Mouse (Mus musculus) embryonic facial prominence, embryonic 11.5 days (tissue): Measurements from ENCODE around the gene Slc44a1. TPM values are rescaled to one million over a fixed set of nuclear protein-coding genes. Genes with fewer than 3 reads are reported as not detected.

Source experiments
- ATAC-seq: fragments of 200-750 bp; cut with Nextera tagmentation; replicated peaks from 2 replicates; pipeline ENCODE4 v1.8.0; 2017; ENCODE audit warnings: low read depth; ENCODE audit not compliant: insufficient number of reproducible peaks, low FRiP score, low TSS enrichment
- DNase-seq: peaks from one replicate; pipeline ENCODE4 v3.0.0-alpha.2; 2015; ENCODE audit warnings: low spot score
- H3K27ac ChIP-seq: fragments of 300-500 bp; sonication (generic); replicated peaks from 2 replicates; pipeline ENCODE4 v1.5.1; 2014; ENCODE audit warnings: mild to moderate bottlenecking, low read depth, low read length, control low read depth
- H3K27me3 ChIP-seq: fragments of 300-500 bp; sonication (generic); 2 replicates; pipeline ENCODE4 v1.6.1; 2014; ENCODE audit warnings: mild to moderate bottlenecking, low read length, moderate library complexity, mixed read lengths; ENCODE audit not compliant: control insufficient read depth, insufficient read depth
- H3K36me3 ChIP-seq: fragments of 300-500 bp; sonication (generic); replicated peaks from 2 replicates; pipeline ENCODE4 v1.6.1; 2014; ENCODE audit warnings: low read depth, mild to moderate bottlenecking, low read length, moderate library complexity, mixed read lengths; ENCODE audit not compliant: control insufficient read depth, insufficient read depth
- H3K4me1 ChIP-seq: fragments of 300-500 bp; sonication (generic); 2 replicates; pipeline ENCODE4 v1.6.1; 2014; ENCODE audit warnings: low read length, mixed read lengths; ENCODE audit not compliant: control insufficient read depth, insufficient read depth
- H3K4me2 ChIP-seq: fragments of 300-500 bp; sonication (generic); 2 replicates; pipeline ENCODE4 v1.6.1; 2014; ENCODE audit warnings: low read depth, mild to moderate bottlenecking, control low read depth, low read length, moderate library complexity
- H3K4me3 ChIP-seq: fragments of 300-500 bp; sonication (generic); 2 replicates; pipeline ENCODE4 v1.5.1; 2014; ENCODE audit warnings: low read depth, low read length, control low read depth
- H3K9ac ChIP-seq: fragments of 300-500 bp; sonication (generic); replicated peaks from 2 replicates; pipeline ENCODE4 v1.6.1; 2014; ENCODE audit warnings: mild to moderate bottlenecking, control low read depth, low read length
- H3K9me3 ChIP-seq: fragments of 300-500 bp; sonication (generic); replicated peaks from 2 replicates; pipeline ENCODE4 v1.6.1; 2016; ENCODE audit warnings: mild to moderate bottlenecking, low read length, inconsistent platforms, mixed read lengths; ENCODE audit not compliant: control insufficient read depth
- WGBS: fragments of 180-500 bp; shearing (Covaris S2); extraction: QIAGEN DNeasy Blood & Tissue Kit; methylation state at CpG from one replicate; pipeline ENCODE4 v1.1.7; 2014; 5-methylcytosine and 5-hydroxymethylcytosine counted together
- polyA plus RNA-seq: library from polyadenylated mRNA; unstranded; fragments of >200 nt; fragmentation: Nextera tagmentation; extraction: Ambion mirVana; gene quantifications from 2 replicates; pipeline ENCODE4 v1.2.1, GENCODE M21; 2014

Gene Slc44a1
- polyA plus RNA-seq, 1 experiment from 2014 or later = 30.0 TPM

DNA sequence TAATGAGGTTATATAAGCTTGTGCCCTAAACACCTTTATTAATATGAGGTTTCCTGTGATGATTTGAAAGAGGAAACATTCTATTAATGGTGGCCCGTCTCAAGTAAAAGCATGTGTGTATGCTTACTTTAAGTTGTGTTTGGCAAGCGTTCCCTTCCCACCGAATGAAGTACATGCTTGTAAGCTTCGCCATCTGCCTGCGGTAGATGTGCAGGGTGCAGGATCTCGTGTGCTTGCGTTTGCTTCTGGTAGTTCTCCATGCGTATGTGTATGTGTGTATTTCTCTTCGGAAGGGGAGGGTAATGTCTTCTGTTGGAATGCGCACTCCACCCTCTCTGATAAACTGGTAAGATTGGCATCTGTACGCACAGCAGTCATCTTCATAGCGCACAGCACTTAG, 95.6 kb downstream of the Slc44a1 start:
- Histone ChIP-seq H3K4me1 (no peaks in the 10 kb centered on the region), H3K27ac (no peak overlapping the region), H3K27me3 (no peaks in the 10 kb centered on the region), H3K36me3 (no peaks in the 10 kb centered on the region), H3K9ac (no peak overlapping the region), H3K4me3 (no peak overlapping the region), H3K9me3 (no peaks in the 10 kb centered on the region), H3K4me2 (no peak overlapping the region)
- DNase-seq = no peak
- 89% methylated on average over 12 of the region's 12 CpGs for WGBS
- ATAC-seq = no peak

DNA sequence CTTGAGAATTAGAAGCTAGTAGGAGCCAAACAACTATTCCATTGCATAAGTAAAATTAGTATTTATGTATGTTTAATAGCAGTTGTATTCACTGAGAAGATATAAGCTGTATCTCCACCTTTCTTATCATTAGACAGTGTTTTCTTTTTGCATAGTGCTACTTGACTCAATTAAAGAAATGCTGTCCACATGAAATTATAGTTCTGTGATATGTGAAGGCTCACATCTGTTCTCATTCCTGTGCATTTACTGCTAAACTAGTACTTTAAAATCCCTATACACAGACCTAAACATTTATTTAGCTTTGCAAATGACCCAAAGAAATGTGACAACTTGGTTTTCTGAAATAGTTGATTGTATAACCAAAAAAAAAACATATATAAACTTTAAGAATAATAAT, 96.9 kb downstream of the Slc44a1 start:
- Histone ChIP-seq H3K4me3 (no peak overlapping the region), H3K27me3 (no peaks in the 10 kb centered on the region), H3K9me3 (no peaks in the 10 kb centered on the region), H3K27ac (no peak overlapping the region), H3K9ac (no peak overlapping the region), H3K4me2 (no peak overlapping the region), H3K4me1 (no peaks in the 10 kb centered on the region), H3K36me3 (no peaks in the 10 kb centered on the region)
- DNase-seq (no peak), ATAC-seq (no peak)

DNA sequence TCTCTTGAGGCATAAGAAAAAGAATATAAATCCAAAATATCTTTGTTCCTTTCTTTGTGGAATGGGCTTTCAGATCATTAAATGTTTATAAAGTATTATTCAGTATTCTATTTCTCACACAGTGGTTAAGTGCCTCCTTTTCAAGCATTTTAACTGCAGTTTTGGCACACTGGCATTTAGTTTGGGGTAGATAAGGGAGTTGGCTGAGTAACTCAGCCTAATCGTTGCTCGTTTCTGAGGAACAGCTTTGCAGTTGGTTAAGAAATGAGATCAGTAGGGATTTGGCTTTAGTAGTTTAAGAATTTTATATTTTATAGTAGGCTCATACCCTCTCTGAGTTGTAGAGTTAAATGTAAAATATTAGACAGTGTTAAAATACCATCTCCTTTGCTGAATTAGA, 97.3 kb downstream of the Slc44a1 start:
- no peak for DNase-seq
- no peak overlapping the region for H3K9ac ChIP-seq
- no peak for ATAC-seq
- no peaks in the 10 kb centered on the region for H3K4me1 ChIP-seq
- H3K4me2 ChIP-seq = no peak overlapping the region
- no peak overlapping the region for H3K27ac ChIP-seq
- no peaks in the 10 kb centered on the region for H3K9me3 ChIP-seq
- H3K36me3 ChIP-seq = no peaks in the 10 kb centered on the region
- no peaks in the 10 kb centered on the region for H3K27me3 ChIP-seq
- 87% methylated on average over 2 of the region's 2 CpGs for WGBS
- no peak overlapping the region for H3K4me3 ChIP-seq

DNA sequence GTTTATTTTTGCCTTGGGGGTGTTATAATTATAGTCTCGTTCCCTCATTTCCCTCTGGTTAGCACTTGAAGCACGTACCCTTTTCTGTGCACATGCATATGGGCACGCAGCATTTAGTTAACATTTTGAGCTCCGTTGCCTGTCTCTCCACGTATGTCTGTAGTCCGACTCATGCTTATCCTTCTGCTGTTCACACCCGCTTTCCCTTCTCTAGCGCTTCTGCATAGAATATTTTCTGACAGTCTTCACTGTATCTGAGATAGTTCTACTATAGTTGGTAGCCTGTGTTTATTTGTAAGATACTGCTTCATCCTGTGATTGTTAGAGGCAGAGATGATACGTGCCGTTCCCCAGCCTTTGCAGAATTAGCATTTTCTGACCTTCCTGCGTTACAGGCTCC, 98.4 kb downstream of the Slc44a1 start:
- WGBS = 91% methylated on average over 11 of the region's 11 CpGs
- Histone ChIP-seq H3K9ac (no peak overlapping the region), H3K4me3 (no peak overlapping the region), H3K27me3 (no peaks in the 10 kb centered on the region), H3K4me2 (no peak overlapping the region), H3K9me3 (no peaks in the 10 kb centered on the region), H3K4me1 (no peaks in the 10 kb centered on the region), H3K36me3 (no peaks in the 10 kb centered on the region), H3K27ac (no peak overlapping the region)
- ATAC-seq (no peak), DNase-seq (no peak)

DNA sequence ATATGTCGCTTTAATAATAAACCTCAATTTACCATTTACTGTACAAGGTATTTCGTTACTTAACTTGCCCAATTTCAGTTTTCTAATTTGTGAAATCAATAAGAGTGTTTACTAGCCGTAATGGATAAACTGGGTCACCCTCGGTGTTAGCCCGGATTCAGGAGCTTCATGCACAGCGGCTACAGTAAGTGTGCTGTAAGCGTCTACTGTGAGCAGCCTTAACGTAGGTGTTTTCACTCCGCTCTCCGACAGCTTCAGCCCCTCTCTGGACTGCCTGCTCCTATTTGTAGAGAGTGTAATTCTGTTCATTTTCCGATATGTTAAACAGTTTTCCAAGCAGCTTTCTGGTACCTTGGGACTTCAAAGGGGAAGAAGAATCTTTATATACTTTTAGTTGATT, 99.7 kb downstream of the Slc44a1 start:
- H3K4me2 ChIP-seq = no peak overlapping the region
- H3K9ac ChIP-seq = no peak overlapping the region
- 93% methylated on average over 11 of the region's 11 CpGs for WGBS
- H3K9me3 ChIP-seq = no peaks in the 10 kb centered on the region
- H3K27me3 ChIP-seq = no peaks in the 10 kb centered on the region
- no peak overlapping the region for H3K27ac ChIP-seq
- no peaks in the 10 kb centered on the region for H3K4me1 ChIP-seq
- H3K36me3 ChIP-seq = no peaks in the 10 kb centered on the region
- no peak overlapping the region for H3K4me3 ChIP-seq
- ATAC-seq (no peak), DNase-seq (no peak)

DNA sequence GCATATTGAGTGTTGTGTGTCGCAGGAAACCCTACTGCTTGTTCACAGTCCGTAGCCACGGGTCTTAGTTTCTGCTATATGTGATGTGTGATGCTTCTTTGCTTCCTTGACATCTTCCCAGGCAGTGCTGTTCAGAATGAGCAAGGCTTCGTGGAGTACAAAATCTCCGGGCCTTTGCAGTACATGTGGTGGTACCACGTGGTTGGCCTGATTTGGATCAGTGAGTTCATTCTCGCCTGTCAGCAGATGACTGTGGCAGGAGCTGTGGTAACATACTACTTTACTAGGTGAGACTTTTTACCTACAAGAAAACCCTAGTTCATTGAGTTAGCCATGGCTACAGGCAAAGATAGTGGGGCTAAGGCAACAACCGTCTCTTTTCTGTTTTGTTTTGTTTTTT, 103.2 kb downstream of the Slc44a1 start:
- no peak overlapping the region for H3K27ac ChIP-seq
- 86% methylated on average over 8 of the region's 8 CpGs for WGBS

DNA sequence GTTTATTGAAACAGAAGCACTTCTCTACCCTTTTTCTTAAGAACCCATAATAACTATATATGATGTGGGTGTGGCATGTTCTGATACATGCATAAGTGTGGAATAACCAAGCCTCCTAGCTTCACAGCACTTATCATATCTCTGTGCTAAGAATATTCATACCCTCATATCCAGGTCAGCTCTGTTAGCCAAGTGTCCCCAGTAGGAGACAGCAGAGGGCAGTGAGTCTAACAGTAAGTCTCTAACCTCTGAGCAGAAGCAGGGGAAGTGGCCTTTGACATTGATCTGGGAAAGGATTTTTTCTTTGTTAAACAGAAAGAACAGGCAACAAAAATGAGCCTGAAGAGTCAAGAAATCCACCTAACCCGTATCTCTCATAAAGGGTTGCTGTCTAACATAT, 104.7 kb downstream of the Slc44a1 start:
- H3K4me3 ChIP-seq = no peak overlapping the region
- no peak for ATAC-seq
- H3K27me3 ChIP-seq = no peaks in the 10 kb centered on the region
- H3K4me1 ChIP-seq = no peaks in the 10 kb centered on the region
- no peak overlapping the region for H3K27ac ChIP-seq
- H3K36me3 ChIP-seq = no peaks in the 10 kb centered on the region
- no peak for DNase-seq
- no peaks in the 10 kb centered on the region for H3K9me3 ChIP-seq
- WGBS = 80% methylated on average over 1 of the region's 1 CpGs
- no peak overlapping the region for H3K4me2 ChIP-seq
- no peak overlapping the region for H3K9ac ChIP-seq

More for the DNA sequence above, 103.2 kb downstream of the Slc44a1 start:
- Histone ChIP-seq H3K4me1 (no peaks in the 10 kb centered on the region), H3K9me3 (no peaks in the 10 kb centered on the region), H3K9ac (no peak overlapping the region), H3K36me3 (no peaks in the 10 kb centered on the region), H3K4me2 (no peak overlapping the region), H3K27me3 (no peaks in the 10 kb centered on the region), H3K4me3 (no peak overlapping the region)
- ATAC-seq (no peak), DNase-seq (no peak)

DNA sequence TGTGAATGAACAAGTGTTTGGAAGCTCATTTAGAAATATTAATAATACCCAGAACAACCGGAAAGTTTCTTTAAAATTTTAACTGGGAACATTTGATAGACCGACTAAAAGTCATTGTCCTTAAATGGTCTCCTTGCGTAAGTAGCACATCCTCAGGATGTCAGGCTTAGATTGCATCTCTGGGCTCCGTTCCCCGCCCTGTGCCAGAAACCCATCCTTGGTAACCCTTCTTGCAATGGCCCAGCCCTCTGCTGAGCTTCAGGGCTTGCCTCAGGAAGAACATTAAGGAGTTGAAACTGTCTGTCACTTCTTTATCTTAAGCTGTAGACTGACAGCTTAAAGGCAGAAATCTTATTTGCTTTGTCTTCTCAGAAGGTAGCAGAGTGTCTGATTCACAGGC, 107.2 kb downstream of the Slc44a1 start:
- Histone ChIP-seq H3K9ac (no peak overlapping the region), H3K4me2 (no peak overlapping the region), H3K4me3 (no peak overlapping the region), H3K27me3 (no peaks in the 10 kb centered on the region), H3K27ac (no peak overlapping the region), H3K36me3 (no peaks in the 10 kb centered on the region), H3K9me3 (no peaks in the 10 kb centered on the region), H3K4me1 (no peaks in the 10 kb centered on the region)
- no peak for ATAC-seq
- 93% methylated on average over 5 of the region's 5 CpGs for WGBS
- no peak for DNase-seq

DNA sequence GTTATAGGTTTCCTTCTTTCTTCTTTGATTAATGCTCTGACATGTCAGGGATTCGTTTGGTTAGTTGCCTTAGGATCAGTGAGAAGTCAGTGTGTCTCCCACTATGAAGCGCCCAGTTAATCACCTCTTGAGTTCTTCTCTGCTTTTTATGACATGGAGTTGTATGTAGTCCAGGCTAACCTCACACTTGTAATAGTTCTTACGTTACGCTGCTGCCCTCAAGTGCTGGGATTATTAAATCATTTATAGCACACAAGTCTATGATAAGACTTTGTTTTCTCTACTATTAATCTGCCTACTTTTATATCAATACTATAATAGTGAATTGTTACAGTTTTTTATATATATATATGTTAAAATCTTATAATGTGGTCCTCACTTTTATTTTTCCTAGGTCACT, 109.2 kb downstream of the Slc44a1 start:
- Histone ChIP-seq H3K9ac (no peak overlapping the region), H3K4me3 (no peak overlapping the region), H3K4me1 (no peaks in the 10 kb centered on the region), H3K27ac (no peak overlapping the region), H3K27me3 (no peaks in the 10 kb centered on the region), H3K9me3 (no peaks in the 10 kb centered on the region), H3K36me3 (no peaks in the 10 kb centered on the region), H3K4me2 (no peak overlapping the region)
- 81% methylated on average over 4 of the region's 4 CpGs for WGBS
- DNase-seq (no peak), ATAC-seq (no peak)
